24 mouse cellular contexts compared by ENCODE assay signal in genomic region chr10:42480719-42481118, GRCm38 (mm10). TPM values are rescaled to one million over a fixed set of nuclear protein-coding genes. Genes with fewer than 3 reads are reported as not detected.
DNase-seq lines count a peak whose midpoint lies in the region; ATAC-seq and TF ChIP-seq lines count a peak whose summit lies in the region.
"Had no signal": no experiment of that assay in that cellular context is flagged by ENCODE, and none has a peak within 500 bp of the region (broad histone marks: within the 10 kb centered on the region; RNA-seq: fewer than 3 reads in every experiment).

No protein-coding gene starts in this region.

- no peaks in the 10 kb centered on the region for H3K36me3 ChIP-seq in liver, embryonic 11.5 days (ENCODE audit: control insufficient read depth, insufficient read depth, low read length)
- H3K36me3 ChIP-seq in liver, postnatal 0 days (replicated peaks; ENCODE audit: insufficient read depth, low read length) = no peaks in the 10 kb centered on the region
- no peaks in the 10 kb centered on the region for H3K36me3 ChIP-seq in liver, embryonic 14.5 days (replicated peaks; ENCODE audit: control insufficient read depth, insufficient read depth, low read depth)
- H3K36me3 ChIP-seq in stomach, postnatal 0 days (ENCODE audit: control insufficient read depth, insufficient read depth, low read length) = no peaks in the 10 kb centered on the region
- H3K36me3 ChIP-seq: hindbrain, embryonic 12.5 days had no signal

- peaks cover 32% of the 10 kb centered on the region for H3K4me1 ChIP-seq in liver, embryonic 11.5 days (replicated peaks; ENCODE audit: control insufficient read depth, insufficient read depth, low read length)
- peaks cover 23% of the 10 kb centered on the region for H3K4me1 ChIP-seq in liver, postnatal 0 days (ENCODE audit: insufficient read depth)
- H3K4me1 ChIP-seq in liver, embryonic 14.5 days (replicated peaks; ENCODE audit: control insufficient read depth in 2 of 2, insufficient read depth in 2 of 2, low read length in 1 of 2) = peaks cover 24 to 32% of the 10 kb centered on the region in 2 experiments
- H3K4me1 ChIP-seq in stomach, postnatal 0 days (replicated peaks; ENCODE audit: control insufficient read depth, insufficient read depth) = no peaks in the 10 kb centered on the region; the same call in 1 of the 2 replicates

- no peak for TF ChIP-seq CTCF in liver, postnatal 0 days (IDR thresholded peaks at IDR 0.05; ENCODE audit: low read depth)
- no peak for TF ChIP-seq CTCF in liver, embryonic 14.5 days (IDR thresholded peaks at IDR 0.05; ENCODE audit: low read depth)
- TF ChIP-seq CTCF in stomach, postnatal 0 days (IDR thresholded peaks at IDR 0.05; ENCODE audit: low read depth) = no peak

- no peaks in the 10 kb centered on the region for H3K27me3 ChIP-seq in liver, embryonic 11.5 days (replicated peaks; ENCODE audit: control insufficient read depth, insufficient read depth, low read length)
- H3K27me3 ChIP-seq in liver, postnatal 0 days (ENCODE audit: insufficient read depth, low read length) = no peaks in the 10 kb centered on the region
- no peaks in the 10 kb centered on the region for H3K27me3 ChIP-seq in liver, embryonic 14.5 days (ENCODE audit: control insufficient read depth, insufficient read depth, low read length)
- no peaks in the 10 kb centered on the region for H3K27me3 ChIP-seq in stomach, postnatal 0 days (ENCODE audit: control insufficient read depth, insufficient read depth, low read length)
- H3K27me3 ChIP-seq: forebrain, embryonic 13.5 days; hindbrain, embryonic 12.5 days had no signal

- H3K9me3 ChIP-seq in liver, embryonic 11.5 days (ENCODE audit: control insufficient read depth, low read length) = no peaks in the 10 kb centered on the region
- no peaks in the 10 kb centered on the region for H3K9me3 ChIP-seq in liver, postnatal 0 days (ENCODE audit: low read length)
- no peaks in the 10 kb centered on the region for H3K9me3 ChIP-seq in liver, embryonic 14.5 days (ENCODE audit: control insufficient read depth, low read length)
- no peaks in the 10 kb centered on the region for H3K9me3 ChIP-seq in stomach, postnatal 0 days (ENCODE audit: control insufficient read depth, low read length)
- H3K9me3 ChIP-seq: forebrain, embryonic 13.5 days; hindbrain, embryonic 12.5 days had no signal

- WGBS in liver, embryonic 11.5 days = 62% methylated on average over 4 of the region's 4 CpGs
- WGBS in liver, postnatal 0 days (ENCODE audit: insufficient replicate concordance) = 60% methylated on average over 4 of the region's 4 CpGs
- 46% methylated on average over 4 of the region's 4 CpGs for WGBS in liver, embryonic 14.5 days (ENCODE audit: insufficient replicate concordance)
- 64% methylated on average over 4 of the region's 4 CpGs for WGBS in stomach, postnatal 0 days

- H3K9ac ChIP-seq in liver, embryonic 11.5 days (ENCODE audit: low read depth, low read length) = no peak overlapping the region
- no peak overlapping the region for H3K9ac ChIP-seq in liver, postnatal 0 days (replicated peaks)
- no peak overlapping the region for H3K9ac ChIP-seq in liver, embryonic 14.5 days (replicated peaks)
- no peak overlapping the region for H3K9ac ChIP-seq in stomach, postnatal 0 days (ENCODE audit: low read length)
- H3K9ac ChIP-seq: forebrain, embryonic 13.5 days; hindbrain, embryonic 12.5 days; lung, embryonic 14.5 days had no signal

- no peak for TF ChIP-seq EP300 in liver, postnatal 0 days (IDR thresholded peaks at IDR 0.05; ENCODE audit: low read depth)
- TF ChIP-seq EP300 in liver, embryonic 14.5 days (IDR thresholded peaks at IDR 0.05; ENCODE audit: low read depth) = no peak
- TF ChIP-seq EP300 in stomach, postnatal 0 days (optimal IDR thresholded peaks at IDR 0.05) = no peak

- DNase-seq in liver, embryonic 11.5 days (ENCODE audit: low spot score) = no peak
- DNase-seq in liver, postnatal 0 days = no peak
- DNase-seq in c-Kit-negative CD71-positive TER-119-positive erythroid progenitor cells, embryonic 14.5 days (ENCODE audit: low read depth, low spot score) = peak; percentile 26
- peak in 2 of 3 experiments; percentile 47 to 72 for DNase-seq in liver, embryonic 14.5 days (ENCODE audit: low read depth in 3 of 3, low spot score in 3 of 3)
- DNase-seq in stomach, postnatal 0 days (ENCODE audit: low spot score) = peak; percentile 35
- DNase-seq in ovary, postnatal 10 days (ENCODE audit: low spot score) = no peak
- no peak for DNase-seq in heart, postnatal 4 days
- DNase-seq: adrenal gland, adult 8-10 months; B cell, adult 2 months; cerebellum, adult 18-20 months; cerebellum, postnatal 10 days; heart, postnatal 14 days; kidney, adult 9 months; kidney, postnatal 14 days; layer of hippocampus, adult 9-11 months; lung, embryonic 14.5 days; lung, postnatal 14 days; thymus, postnatal 4 days had no signal

- no peak overlapping the region for H3K4me2 ChIP-seq in liver, embryonic 11.5 days
- no peak overlapping the region for H3K4me2 ChIP-seq in liver, postnatal 0 days (ENCODE audit: low read depth, low read length)
- H3K4me2 ChIP-seq in liver, embryonic 14.5 days (ENCODE audit: low read depth) = no peak overlapping the region
- no peak overlapping the region for H3K4me2 ChIP-seq in stomach, postnatal 0 days (replicated peaks; ENCODE audit: low read depth)
- H3K4me2 ChIP-seq: forebrain, embryonic 13.5 days; hindbrain, embryonic 12.5 days; lung, embryonic 14.5 days; midbrain, embryonic 11.5 days had no signal

- no peak overlapping the region for H3K27ac ChIP-seq in liver, embryonic 11.5 days (ENCODE audit: low read depth, low read length)
- H3K27ac ChIP-seq in liver, postnatal 0 days (ENCODE audit: low read depth) = no peak overlapping the region
- H3K27ac ChIP-seq in liver, embryonic 14.5 days = no peak overlapping the region
- no peak overlapping the region for H3K27ac ChIP-seq in stomach, postnatal 0 days (replicated peaks)
- H3K27ac ChIP-seq: forebrain, embryonic 13.5 days; hindbrain, embryonic 12.5 days; hindbrain, postnatal 0 days had no signal

- ATAC-seq in liver, embryonic 11.5 days (replicated peaks; ENCODE audit: low FRiP score) = peak; percentile 62
- ATAC-seq in liver, postnatal 0 days = no peak
- peak; percentile 38; the same call in 1 of the 2 replicates for ATAC-seq in liver, embryonic 14.5 days (ENCODE audit: insufficient read depth)
- ATAC-seq in stomach, postnatal 0 days (ENCODE audit: low FRiP score, low TSS enrichment) = peak; percentile 61; the same call in 1 of the 2 replicates
- ATAC-seq: forebrain, embryonic 13.5 days; hindbrain, postnatal 0 days; intestine, embryonic 16.5 days; midbrain, embryonic 16.5 days had no signal

- no peak overlapping the region for H3K4me3 ChIP-seq in liver, embryonic 11.5 days (ENCODE audit: low read depth, low read length)
- no peak overlapping the region for H3K4me3 ChIP-seq in liver, postnatal 0 days (ENCODE audit: low read depth, low read length)
- H3K4me3 ChIP-seq in liver, embryonic 14.5 days (ENCODE audit: insufficient read depth in 1 of 2, low read depth in 2 of 2, low read length in 2 of 2) = no peak overlapping the region
- no peak overlapping the region for H3K4me3 ChIP-seq in stomach, postnatal 0 days (ENCODE audit: low read depth, low read length)
- H3K4me3 ChIP-seq: forebrain, embryonic 13.5 days; hindbrain, embryonic 12.5 days had no signal

RNA-seq across cellular contexts. Expression of gene Afg1l, which starts 2.4 kb away (rescaled TPM):
- 5.0 TPM in 2 replicates for polyA plus RNA-seq in liver, embryonic 11.5 days (2014; fragmentation: Nextera tagmentation; extraction: Ambion mirVana)
- 2.3 and 2.9 TPM in 2 replicates for polyA plus RNA-seq in liver, postnatal 0 days (2015; fragmentation: Nextera tagmentation; extraction: Ambion mirVana)
- 1.2 and 1.8 TPM in 2 replicates for polyA plus RNA-seq in liver, embryonic 14.5 days (2012; rRNA removed)
- 2.2 and 3.0 TPM in 2 replicates for polyA plus RNA-seq in liver, embryonic 14.5 days (2014; fragmentation: Nextera tagmentation; extraction: Ambion mirVana)
- 6.3 and 6.4 TPM in 2 replicates for polyA plus RNA-seq in stomach, postnatal 0 days (2015; fragmentation: Nextera tagmentation; extraction: Ambion mirVana)
- 10 to 100 TPM; 19.2 to 22.1 TPM for total RNA-seq in heart, postnatal 4 days (2021)

RNA-seq across cellular contexts. Expression of gene Snx3, which starts 21.1 kb away (rescaled TPM):
- 355 and 358 TPM in 2 replicates for polyA plus RNA-seq in liver, embryonic 11.5 days (2014; fragmentation: Nextera tagmentation; extraction: Ambion mirVana)
- polyA plus RNA-seq in liver, postnatal 0 days (2015; fragmentation: Nextera tagmentation; extraction: Ambion mirVana) = 173 and 176 TPM in 2 replicates
- 183 and 186 TPM in 2 replicates for polyA plus RNA-seq in liver, embryonic 14.5 days (2012; rRNA removed)
- 208 and 230 TPM in 2 replicates for polyA plus RNA-seq in liver, embryonic 14.5 days (2014; fragmentation: Nextera tagmentation; extraction: Ambion mirVana)
- 257 and 275 TPM in 2 replicates for polyA plus RNA-seq in stomach, postnatal 0 days (2015; fragmentation: Nextera tagmentation; extraction: Ambion mirVana)
- total RNA-seq in heart, postnatal 4 days (2021) = 100 to 1,000 TPM; 211 to 223 TPM

Comparison
In these comparisons a context has a peak if more than half of its experiments do, and no peak if none do; other contexts are left out.
1. DNase-seq: peak in c-Kit-negative CD71-positive TER-119-positive erythroid progenitor cells, embryonic 14.5 days (single experiment), liver, embryonic 14.5 days (2 of 3) and stomach, postnatal 0 days (single experiment); none in liver, embryonic 11.5 days (single experiment), liver, postnatal 0 days (single experiment), ovary, postnatal 10 days (single experiment) and heart, postnatal 4 days (single experiment).